Mouse (Mus musculus) liver, embryonic 14.5 days (tissue): ENCODE measurements around the gene Acoxl.

ENCODE experiments used
- CTCF ChIP-seq: IDR thresholded peaks from 2 replicates; pipeline ENCODE4 v1.5.1; 2016; ENCODE audit warnings: antibody characterized with exemption, low read depth, control low read depth
- EP300 ChIP-seq: IDR thresholded peaks from 2 replicates; pipeline ENCODE4 v1.6.1; 2016; ENCODE audit warnings: antibody characterized with exemption, low read depth

DNA sequence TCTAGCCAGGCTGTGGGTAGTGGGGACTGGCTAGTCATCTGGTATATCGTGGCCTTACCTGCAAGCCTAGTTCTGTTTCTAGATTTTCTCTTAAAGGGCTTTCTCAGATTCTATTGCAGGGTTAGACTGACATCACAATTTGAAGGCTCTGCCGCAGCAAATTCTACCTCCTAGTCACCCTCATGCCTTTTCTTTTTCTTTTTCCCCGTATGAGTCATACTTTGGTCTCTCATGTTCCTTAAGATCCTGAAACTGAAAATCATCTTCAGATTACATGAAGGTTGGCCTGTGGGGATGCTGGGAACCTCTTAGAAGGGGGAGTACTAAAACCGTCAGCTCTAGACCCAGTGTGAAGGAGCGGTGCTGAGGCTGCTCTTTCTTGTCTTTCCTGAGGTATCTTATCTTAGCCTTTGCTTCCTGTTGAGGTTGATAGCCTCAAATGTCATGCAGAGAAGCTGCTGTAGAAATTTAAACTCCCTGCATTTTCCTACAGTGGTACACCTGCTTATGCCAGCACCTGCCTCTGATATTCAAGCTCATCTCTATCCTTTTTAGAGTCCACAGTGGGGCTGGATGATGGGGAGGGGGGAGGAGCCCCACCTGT is 84.5 kb downstream of the Acoxl start:
- TF ChIP-seq CTCF (no peak), EP300 (no peak)
